Mouse (Mus musculus): ENCODE data around the gene Cacng8. TPM values are rescaled to one million over a fixed set of nuclear protein-coding genes. Genes with fewer than 3 reads are reported as not detected.
A peak's percentile ranks its signal among the peaks of the same experiment; 100 is the strongest.

The Cacng8 gene
- polyA plus RNA-seq, 1 experiment from 2014 or later: 12.5 TPM

DNA sequence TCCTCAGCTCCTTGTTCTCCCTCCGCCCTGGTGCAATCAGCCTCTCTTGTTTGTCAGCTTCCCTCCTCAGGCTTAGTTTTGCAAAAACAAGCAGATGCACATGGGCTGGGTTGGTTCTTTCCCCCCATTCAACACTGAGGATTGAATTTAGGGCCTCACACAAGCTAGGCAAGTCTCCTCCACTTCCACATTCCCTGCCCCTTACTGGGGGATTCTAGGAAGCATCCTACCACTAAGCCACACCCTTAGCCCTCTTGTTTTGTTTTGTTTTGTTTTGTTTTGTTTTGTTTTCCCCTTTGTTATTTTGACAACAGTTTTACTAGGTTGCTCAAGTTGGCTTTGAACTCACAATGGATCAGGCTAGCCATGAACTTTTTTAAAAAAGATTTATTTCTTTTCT lies 29.8 kb upstream of the Cacng8 start:
- Histone ChIP-seq H3K27ac (replicated peaks; ENCODE audit: low read depth, low read length) (no peak overlapping the region), H3K9ac (replicated peaks; ENCODE audit: low read length) (no peak overlapping the region), H3K4me3 (replicated peaks; ENCODE audit: low read depth, low read length) (no peak overlapping the region), H3K27me3 (ENCODE audit: control insufficient read depth, insufficient read depth, low read length) (0 out of 2 replicates have a peak, but pooled peaks cover under 1% of the 10 kb centered on the region), H3K4me1 (ENCODE audit: control insufficient read depth, insufficient read depth, low read length) (no peaks in the 10 kb centered on the region), H3K36me3 (ENCODE audit: control insufficient read depth, insufficient read depth, low read length) (peaks cover 63% of the 10 kb centered on the region), H3K4me2 (ENCODE audit: low read length) (no peak overlapping the region), H3K9me3 (ENCODE audit: control insufficient read depth, low read length) (no peaks in the 10 kb centered on the region)
- 100% methylated on average over 1 of the region's 1 CpGs for WGBS
- ATAC-seq (ENCODE audit: low FRiP score, low TSS enrichment): no peak
- no peak for DNase-seq

GRCm38 (mm10) chr7:3365547-3366279 lies 24.8 kb upstream of the Cacng8 start:
- WGBS: 52% methylated on average over 11 of the region's 11 CpGs
- Histone ChIP-seq H3K36me3 (ENCODE audit: control insufficient read depth, insufficient read depth, low read length) (peaks cover 27% of the 10 kb centered on the region), H3K9me3 (ENCODE audit: control insufficient read depth, low read length) (no peaks in the 10 kb centered on the region), H3K4me1 (ENCODE audit: control insufficient read depth, insufficient read depth, low read length) (0 out of 2 replicates have a peak, but pooled peaks cover 5% of the 10 kb centered on the region), H3K27ac (replicated peaks; ENCODE audit: low read depth, low read length) (no peak overlapping the region), H3K9ac (replicated peaks; ENCODE audit: low read length) (no peak overlapping the region), H3K4me2 (ENCODE audit: low read length) (no peak overlapping the region), H3K27me3 (ENCODE audit: control insufficient read depth, insufficient read depth, low read length) (0 out of 2 replicates have a peak, but pooled peaks cover 6% of the 10 kb centered on the region), H3K4me3 (replicated peaks; ENCODE audit: low read depth, low read length) (no peak overlapping the region)
- ATAC-seq (ENCODE audit: low FRiP score, low TSS enrichment): no peak
- no peak for DNase-seq

DNA sequence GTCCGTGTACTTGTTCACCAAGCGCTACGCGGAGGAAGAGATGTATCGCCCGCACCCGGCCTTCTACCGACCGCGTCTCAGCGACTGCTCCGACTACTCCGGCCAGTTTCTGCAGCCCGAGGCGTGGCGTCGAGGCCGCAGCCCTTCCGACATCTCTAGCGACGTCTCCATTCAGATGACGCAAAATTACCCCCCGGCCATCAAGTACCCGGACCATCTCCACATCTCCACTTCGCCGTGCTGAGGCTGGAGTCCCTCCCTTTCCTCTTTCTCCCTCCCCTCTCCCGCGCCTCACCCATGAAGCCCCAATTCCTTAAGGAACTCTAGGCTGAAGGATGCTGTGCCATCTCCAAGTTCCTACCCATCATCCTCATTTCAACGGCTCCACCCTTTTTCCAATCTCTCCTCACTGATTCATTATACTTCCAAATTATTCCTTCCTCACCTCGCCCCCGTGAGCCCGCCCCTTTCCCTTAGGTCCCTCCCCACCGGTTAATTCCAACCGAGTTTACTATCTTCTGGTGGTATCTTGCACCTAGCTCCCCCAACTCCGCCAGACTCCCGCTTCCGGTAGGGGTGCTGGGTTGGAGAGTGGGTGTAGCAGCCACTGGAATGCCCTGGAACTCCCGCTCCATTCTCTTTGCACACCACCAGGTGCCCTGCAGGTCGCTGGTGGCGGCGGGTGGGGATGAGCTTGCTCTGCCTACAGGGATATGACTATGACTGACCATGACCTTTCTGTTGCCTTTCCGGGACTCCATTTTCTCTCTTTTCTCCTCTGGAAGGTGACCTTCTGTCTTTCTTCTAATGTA lies 23.6 kb upstream of the Cacng8 start:
- 21% methylated on average over 42 of the region's 42 CpGs for WGBS
- H3K9me3 ChIP-seq (ENCODE audit: control insufficient read depth, low read length): no peaks in the 10 kb centered on the region
- no peak overlapping the region for H3K9ac ChIP-seq (replicated peaks; ENCODE audit: low read length)
- DNase-seq (no peak), ATAC-seq (ENCODE audit: low FRiP score, low TSS enrichment) (peak; percentile 57; the same call in 1 of the 2 replicates)
- no peak overlapping the region for H3K4me3 ChIP-seq (replicated peaks; ENCODE audit: low read depth, low read length)
- H3K27me3 ChIP-seq (ENCODE audit: control insufficient read depth, insufficient read depth, low read length): 0 out of 2 replicates have a peak, but pooled peaks cover 6% of the 10 kb centered on the region
- H3K4me1 ChIP-seq (ENCODE audit: control insufficient read depth, insufficient read depth, low read length): 0 out of 2 replicates have a peak, but pooled peaks cover 5% of the 10 kb centered on the region
- H3K36me3 ChIP-seq (ENCODE audit: control insufficient read depth, insufficient read depth, low read length): peaks cover 24% of the 10 kb centered on the region
- peak overlapping the region; percentile 28; the same call in 1 of the 2 replicates for H3K4me2 ChIP-seq (ENCODE audit: low read length)
- no peak overlapping the region for H3K27ac ChIP-seq (replicated peaks; ENCODE audit: low read depth, low read length)

- Histone ChIP-seq H3K27ac (replicated peaks; ENCODE audit: low read depth, low read length) (no peak overlapping the region), H3K4me2 (ENCODE audit: low read length) (peak overlapping the region; percentile 28; the same call in 1 of the 2 replicates), H3K27me3 (ENCODE audit: control insufficient read depth, insufficient read depth, low read length) (0 out of 2 replicates have a peak, but pooled peaks cover 6% of the 10 kb centered on the region), H3K36me3 (ENCODE audit: control insufficient read depth, insufficient read depth, low read length) (peaks cover 20% of the 10 kb centered on the region), H3K4me3 (replicated peaks; ENCODE audit: low read depth, low read length) (no peak overlapping the region), H3K9ac (replicated peaks; ENCODE audit: low read length) (peak overlapping the region; percentile 36; the same call in 1 of the 2 replicates), H3K4me1 (ENCODE audit: control insufficient read depth, insufficient read depth, low read length) (0 out of 2 replicates have a peak, but pooled peaks cover 5% of the 10 kb centered on the region), H3K9me3 (ENCODE audit: control insufficient read depth, low read length) (no peaks in the 10 kb centered on the region)
- 14% methylated on average over 11 of the region's 11 CpGs for WGBS
- DNase-seq: no peak
- ATAC-seq (ENCODE audit: low FRiP score, low TSS enrichment): no peak
Measured at GRCm38 (mm10) chr7:3367569-3367968, 22.9 kb upstream of the Cacng8 start.

DNA sequence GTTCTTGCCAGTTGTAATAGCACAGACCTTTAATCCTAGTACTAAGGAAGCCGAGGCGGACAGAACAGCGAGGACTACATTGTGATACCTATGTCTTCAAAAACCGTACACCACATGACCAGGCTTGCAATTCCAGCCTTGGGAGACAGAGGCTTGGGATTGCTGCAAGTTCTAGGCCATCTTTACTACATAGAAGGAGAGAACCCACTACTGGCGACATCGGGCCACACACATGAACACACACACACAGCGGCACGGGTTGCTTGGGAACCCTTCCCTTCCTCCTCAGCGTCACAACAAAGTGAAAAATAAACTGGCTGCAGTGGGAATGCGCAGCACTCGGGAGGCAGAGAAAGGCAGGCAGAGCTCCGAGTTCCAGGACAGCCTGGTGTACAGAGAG lies 22.2 kb upstream of the Cacng8 start:
- H3K4me3 ChIP-seq (replicated peaks; ENCODE audit: low read depth, low read length): no peak overlapping the region
- DNase-seq: peak; percentile 26
- 30% methylated on average over 12 of the region's 12 CpGs for WGBS
- H3K9ac ChIP-seq (replicated peaks; ENCODE audit: low read length): no peak overlapping the region
- H3K9me3 ChIP-seq (ENCODE audit: control insufficient read depth, low read length): no peaks in the 10 kb centered on the region
- H3K27ac ChIP-seq (replicated peaks; ENCODE audit: low read depth, low read length): no peak overlapping the region
- no peak overlapping the region for H3K4me2 ChIP-seq (ENCODE audit: low read length)
- peaks cover 18% of the 10 kb centered on the region for H3K36me3 ChIP-seq (ENCODE audit: control insufficient read depth, insufficient read depth, low read length)
- H3K4me1 ChIP-seq (ENCODE audit: control insufficient read depth, insufficient read depth, low read length): 0 out of 2 replicates have a peak, but pooled peaks cover 5% of the 10 kb centered on the region
- 0 out of 2 replicates have a peak, but pooled peaks cover 6% of the 10 kb centered on the region for H3K27me3 ChIP-seq (ENCODE audit: control insufficient read depth, insufficient read depth, low read length)
- 0 out of 2 replicates have a peak, but pooled peaks have one; percentile 3 for ATAC-seq (ENCODE audit: low FRiP score, low TSS enrichment)

DNA sequence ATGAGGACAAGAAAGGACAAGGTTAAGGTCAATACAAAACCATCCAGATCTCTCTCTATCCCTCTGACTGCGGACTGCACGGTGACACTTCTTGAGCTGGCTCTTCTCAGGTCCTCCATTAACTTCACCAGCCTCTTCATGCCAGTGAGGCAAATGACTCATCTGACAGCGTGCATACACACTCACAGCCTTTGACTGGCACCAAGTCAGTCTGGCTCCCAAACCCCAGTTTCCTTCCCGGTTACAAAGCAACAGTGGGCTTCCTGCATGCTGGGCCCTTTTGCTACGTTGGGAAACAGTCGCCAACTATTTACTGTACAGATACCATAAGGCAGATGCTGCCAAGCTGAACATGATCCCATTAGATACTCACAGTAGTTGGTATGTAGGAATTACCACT lies 21.3 kb upstream of the Cacng8 start:
- H3K9ac ChIP-seq (replicated peaks; ENCODE audit: low read length): no peak overlapping the region
- H3K9me3 ChIP-seq (ENCODE audit: control insufficient read depth, low read length): no peaks in the 10 kb centered on the region
- H3K27me3 ChIP-seq (ENCODE audit: control insufficient read depth, insufficient read depth, low read length): 0 out of 2 replicates have a peak, but pooled peaks cover 6% of the 10 kb centered on the region
- H3K27ac ChIP-seq (replicated peaks; ENCODE audit: low read depth, low read length): no peak overlapping the region
- no peak for ATAC-seq (ENCODE audit: low FRiP score, low TSS enrichment)
- 77% methylated on average over 6 of the region's 6 CpGs for WGBS
- H3K4me1 ChIP-seq (ENCODE audit: control insufficient read depth, insufficient read depth, low read length): 0 out of 2 replicates have a peak, but pooled peaks cover 5% of the 10 kb centered on the region
- no peak overlapping the region for H3K4me3 ChIP-seq (replicated peaks; ENCODE audit: low read depth, low read length)
- peaks cover 16% of the 10 kb centered on the region for H3K36me3 ChIP-seq (ENCODE audit: control insufficient read depth, insufficient read depth, low read length)
- DNase-seq: no peak
- H3K4me2 ChIP-seq (ENCODE audit: low read length): no peak overlapping the region

GRCm38 (mm10) chr7:3370407-3370806 lies 20.1 kb upstream of the Cacng8 start:
- Histone ChIP-seq H3K9me3 (ENCODE audit: control insufficient read depth, low read length) (no peaks in the 10 kb centered on the region), H3K27me3 (ENCODE audit: control insufficient read depth, insufficient read depth, low read length) (0 out of 2 replicates have a peak, but pooled peaks cover 6% of the 10 kb centered on the region), H3K4me3 (replicated peaks; ENCODE audit: low read depth, low read length) (no peak overlapping the region), H3K9ac (replicated peaks; ENCODE audit: low read length) (no peak overlapping the region), H3K27ac (replicated peaks; ENCODE audit: low read depth, low read length) (no peak overlapping the region), H3K36me3 (ENCODE audit: control insufficient read depth, insufficient read depth, low read length) (peaks cover 5% of the 10 kb centered on the region), H3K4me2 (ENCODE audit: low read length) (no peak overlapping the region), H3K4me1 (ENCODE audit: control insufficient read depth, insufficient read depth, low read length) (0 out of 2 replicates have a peak, but pooled peaks cover 5% of the 10 kb centered on the region)
- DNase-seq (no peak), ATAC-seq (ENCODE audit: low FRiP score, low TSS enrichment) (no peak)
- 67% methylated on average over 4 of the region's 4 CpGs for WGBS

- 0 out of 2 replicates have a peak, but pooled peaks cover 4% of the 10 kb centered on the region for H3K4me1 ChIP-seq (ENCODE audit: control insufficient read depth, insufficient read depth, low read length)
- H3K27ac ChIP-seq (replicated peaks; ENCODE audit: low read depth, low read length): no peak overlapping the region
- H3K4me2 ChIP-seq (ENCODE audit: low read length): no peak overlapping the region
- no peaks in the 10 kb centered on the region for H3K27me3 ChIP-seq (ENCODE audit: control insufficient read depth, insufficient read depth, low read length)
- ATAC-seq (ENCODE audit: low FRiP score, low TSS enrichment): no peak
- no peak overlapping the region for H3K4me3 ChIP-seq (replicated peaks; ENCODE audit: low read depth, low read length)
- no peaks in the 10 kb centered on the region for H3K36me3 ChIP-seq (ENCODE audit: control insufficient read depth, insufficient read depth, low read length)
- DNase-seq: no peak
- H3K9me3 ChIP-seq (ENCODE audit: control insufficient read depth, low read length): no peaks in the 10 kb centered on the region
- no peak overlapping the region for H3K9ac ChIP-seq (replicated peaks; ENCODE audit: low read length)
- 83% methylated on average over 2 of the region's 2 CpGs for WGBS
Measured at GRCm38 (mm10) chr7:3372376-3372775, 18.1 kb upstream of the Cacng8 start.
